Mouse (Mus musculus) CD4-positive, CD25-positive, alpha-beta regulatory T cell, adult 4 months (primary cell): ENCODE data around the gene Tcp11. TPM values are rescaled to one million over a fixed set of nuclear protein-coding genes. Genes with fewer than 3 reads are reported as not detected.
A peak's percentile ranks its signal among the peaks of the same experiment; 100 is the strongest.

Source experiments
- ATAC-seq: one replicate; pipeline ENCODE4 v1.8.0; 2017
- polyA plus RNA-seq, 2 experiments: library from polyadenylated mRNA; unstranded; fragments of 100-300 nt; shearing (Covaris generic); gene quantifications; one replicate each; pipeline ENCODE4 v1.2.1; 2017

The Tcp11 gene
- polyA plus RNA-seq, result 1 to 10 TPM; 3.1 to 3.8 TPM

- ATAC-seq, result peak; percentile 48
These were observed at the start of gene Tcp11 for GRCm38 (mm10) chr17:28080045-28080816. Tcp11 (minus strand) TSS chr17:28080639.

GRCm38 (mm10) chr17:28129796-28130195, 49.4 kb upstream of the Tcp11 start:
- no peak for ATAC-seq

GRCm38 (mm10) chr17:28124368-28124767, 43.9 kb upstream of the Tcp11 start:
- ATAC-seq, result no peak

DNA sequence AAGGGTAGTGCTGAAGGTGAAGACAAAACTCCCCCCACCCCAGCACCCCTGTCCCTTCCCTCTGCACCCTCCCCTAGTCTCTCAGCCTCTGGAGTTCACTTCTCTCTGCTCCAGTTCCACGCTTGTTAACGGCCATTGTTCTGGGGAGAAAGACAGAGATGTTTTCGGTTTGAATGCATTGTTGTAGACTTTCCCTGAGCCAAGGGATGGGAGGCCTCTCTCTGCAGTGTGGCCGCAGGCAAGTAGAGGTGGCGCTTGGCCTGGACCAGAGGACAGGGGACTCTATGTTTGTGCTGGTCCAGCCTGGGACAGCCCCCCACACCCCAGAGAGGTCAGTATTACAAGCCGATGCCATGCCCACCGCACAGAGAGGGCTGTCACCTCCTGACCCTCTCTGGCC, 43.2 kb upstream of the Tcp11 start:
- no peak for ATAC-seq

DNA sequence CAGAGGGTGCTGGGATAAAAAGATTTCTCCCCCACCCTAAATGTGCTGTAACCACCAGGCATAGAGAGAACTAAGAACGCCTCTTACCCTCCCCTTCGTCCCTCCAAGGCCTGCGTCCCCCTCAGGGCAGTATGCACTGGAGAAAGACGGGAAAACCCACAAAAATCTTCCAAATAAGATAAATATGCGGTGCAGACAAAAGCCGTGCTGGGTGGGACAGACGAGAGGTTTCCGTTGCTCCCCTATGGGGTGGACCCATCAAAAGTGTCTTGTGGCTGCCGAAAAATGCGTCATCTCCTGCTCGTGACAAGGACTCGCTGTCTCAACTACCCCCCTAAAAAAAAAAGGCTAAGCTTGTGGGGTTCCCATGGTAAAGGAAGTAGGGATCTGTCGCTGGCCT, 42.5 kb upstream of the Tcp11 start:
- no peak for ATAC-seq

DNA sequence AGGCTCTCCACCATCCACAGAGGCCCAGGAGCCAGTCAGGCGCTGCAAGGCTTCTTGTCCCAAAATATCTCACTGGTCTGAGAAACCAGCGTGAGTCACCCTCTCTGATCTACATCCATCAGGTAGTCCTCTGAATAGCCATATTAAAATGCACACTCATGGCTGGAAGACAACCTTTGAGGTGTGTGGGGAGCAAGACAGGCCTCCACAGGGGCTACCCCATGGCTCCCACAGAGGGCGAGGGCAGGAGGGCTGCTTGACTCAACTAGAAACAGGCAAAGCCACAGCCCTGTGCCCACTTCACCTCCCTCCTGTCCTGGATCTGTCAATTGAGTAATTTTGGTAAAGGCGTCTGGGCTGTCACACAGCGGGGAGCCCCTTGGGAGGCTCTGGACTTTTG, 40.0 kb upstream of the Tcp11 start:
- no peak for ATAC-seq

GRCm38 (mm10) chr17:28117451-28118209, 37.2 kb upstream of the Tcp11 start:
- no peak for ATAC-seq

- ATAC-seq, result no peak
These were observed 35.9 kb upstream of the Tcp11 start for GRCm38 (mm10) chr17:28116335-28116734.

- no peak for ATAC-seq
These were observed 31.8 kb upstream of the Tcp11 start for GRCm38 (mm10) chr17:28112266-28112665.

DNA sequence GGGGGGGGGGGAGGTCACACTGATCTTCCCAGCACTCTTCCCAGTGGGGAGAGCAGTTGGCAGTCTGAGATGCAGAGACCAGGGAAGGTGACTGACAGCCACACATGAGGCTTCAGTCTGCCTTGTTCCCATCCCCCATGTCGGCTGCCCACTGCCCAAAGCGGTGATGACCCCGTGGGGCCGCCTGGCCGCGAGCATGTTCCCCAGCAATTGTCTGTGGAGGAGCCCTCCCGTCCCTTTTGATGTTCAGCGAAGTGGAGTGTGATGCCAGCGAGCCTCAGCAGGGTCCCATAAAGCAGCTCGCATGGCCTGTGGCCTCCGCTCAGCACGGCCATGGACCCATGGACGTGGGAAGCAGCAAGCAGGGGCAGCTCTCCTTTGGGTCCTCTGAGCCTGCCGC, 26.8 kb upstream of the Tcp11 start:
- no peak for ATAC-seq

DNA sequence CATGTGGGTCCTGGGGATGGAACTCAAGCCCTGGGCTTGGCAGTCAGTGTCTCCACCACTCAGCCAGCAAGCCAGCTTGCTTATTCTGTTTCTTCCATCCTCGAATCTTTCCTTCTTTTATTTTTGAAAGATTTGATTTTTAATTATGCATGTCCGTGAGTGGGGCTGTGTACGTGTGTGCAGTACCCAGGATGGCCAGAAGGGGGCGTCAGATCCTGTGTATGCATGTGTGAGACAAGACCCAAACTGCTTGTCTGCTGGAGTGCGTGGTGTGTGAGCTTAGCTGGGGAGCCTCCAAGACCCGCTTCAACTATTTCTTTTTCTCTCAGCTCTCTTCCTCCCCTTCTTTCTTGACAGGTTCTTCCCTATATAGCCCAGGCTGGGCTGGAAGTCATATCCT, 25.9 kb upstream of the Tcp11 start:
- ATAC-seq, result no peak

- no peak for ATAC-seq
These were observed 24.0 kb upstream of the Tcp11 start for GRCm38 (mm10) chr17:28104416-28104815.

- ATAC-seq, result no peak
These were observed 21.5 kb upstream of the Tcp11 start for GRCm38 (mm10) chr17:28101902-28102319.

- ATAC-seq, result no peak
These were observed 20.9 kb upstream of the Tcp11 start for GRCm38 (mm10) chr17:28101284-28101887.

- no peak for ATAC-seq
These were observed 20.2 kb upstream of the Tcp11 start for GRCm38 (mm10) chr17:28100669-28101068.

DNA sequence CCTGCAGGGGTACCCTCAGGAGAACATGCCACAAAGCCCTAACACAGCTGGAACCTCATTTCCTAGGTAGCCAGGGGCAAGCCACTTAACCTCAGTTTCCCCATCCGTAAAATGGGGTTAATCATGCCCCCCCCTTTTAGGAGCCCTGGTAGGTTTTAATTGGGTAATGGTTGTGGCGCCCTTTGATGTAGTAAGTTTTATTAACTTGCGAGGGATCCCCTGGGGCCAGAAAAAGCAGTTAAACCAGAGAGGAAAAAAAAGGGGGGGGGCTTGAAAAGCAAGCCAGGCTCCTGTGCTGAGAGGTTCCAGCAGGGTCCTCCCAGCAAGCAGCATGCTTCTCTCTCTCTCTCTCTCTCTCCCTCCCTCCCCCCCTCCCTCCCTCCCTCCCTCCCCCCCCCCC, 18.6 kb upstream of the Tcp11 start:
- no peak for ATAC-seq

GRCm38 (mm10) chr17:28097308-28097707, 16.9 kb upstream of the Tcp11 start:
- ATAC-seq, result no peak

DNA sequence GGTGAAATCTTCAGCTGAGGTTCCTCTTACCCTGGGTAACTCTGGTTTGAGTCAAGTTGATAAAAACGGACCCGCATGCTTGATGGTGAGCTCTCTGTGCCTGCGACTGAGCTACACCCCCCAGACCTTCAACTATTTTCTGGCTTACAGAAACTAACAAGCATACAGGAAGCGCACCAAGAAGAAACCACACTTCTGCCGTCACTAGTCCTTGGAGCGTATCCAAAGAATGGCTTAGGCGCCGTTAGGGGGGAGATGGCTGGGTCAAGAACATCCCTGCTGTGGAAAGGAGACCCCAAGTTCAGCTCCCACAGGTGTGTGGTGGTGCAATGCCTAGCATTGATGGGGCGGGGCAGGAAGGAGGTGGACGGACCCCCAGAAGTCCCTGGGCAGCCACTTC, 16.0 kb upstream of the Tcp11 start:
- ATAC-seq, result no peak

- no peak for ATAC-seq
These were observed 13.4 kb upstream of the Tcp11 start for GRCm38 (mm10) chr17:28093837-28094236.

- no peak for ATAC-seq
These were observed 11.9 kb upstream of the Tcp11 start for GRCm38 (mm10) chr17:28092297-28092696.

DNA sequence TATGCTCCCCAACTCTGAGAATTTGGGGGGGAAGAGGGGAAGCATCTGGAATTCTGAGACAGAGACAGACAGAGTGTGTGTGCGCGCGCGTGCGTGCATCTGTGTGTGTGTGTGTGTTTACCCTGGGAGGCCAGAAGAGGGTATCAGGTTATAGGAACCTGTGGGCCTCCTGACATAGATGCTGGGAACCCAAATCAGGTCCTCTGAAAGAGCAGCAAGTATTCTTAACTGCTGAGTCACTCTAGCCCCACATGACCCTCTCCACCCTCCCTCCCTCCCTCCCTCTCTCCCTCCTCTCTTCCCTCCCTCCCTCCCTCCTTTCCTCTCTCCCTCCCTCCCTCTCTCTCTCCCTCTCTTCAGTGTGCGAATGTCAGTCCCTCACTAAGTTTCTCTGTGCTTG, 8.3 kb upstream of the Tcp11 start:
- ATAC-seq, result no peak

DNA sequence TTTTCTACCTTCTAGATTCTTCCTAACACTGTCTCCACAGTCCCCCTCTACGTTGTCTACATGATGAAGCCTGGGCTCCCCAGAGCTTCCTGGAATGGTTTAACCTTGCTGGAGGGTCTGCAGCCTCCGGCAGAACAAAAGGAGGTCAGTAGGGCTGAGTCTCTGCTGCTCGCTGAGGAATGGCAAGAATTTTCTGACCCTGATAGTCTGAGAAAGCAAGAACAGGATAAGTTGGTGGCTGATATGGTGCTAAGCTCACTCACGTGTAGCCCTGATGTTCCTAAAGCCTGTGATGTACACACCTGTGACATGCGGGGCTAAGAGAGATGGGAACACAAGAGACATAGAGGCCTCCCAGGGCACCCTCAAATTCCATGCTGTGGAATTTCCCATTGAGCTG, 7.0 kb upstream of the Tcp11 start:
- no peak for ATAC-seq

- peak; percentile 91 for ATAC-seq
These were observed 4.5 kb upstream of the Tcp11 start for GRCm38 (mm10) chr17:28084964-28085363.
